Mouse (Mus musculus): Measurements from ENCODE around the gene Slc13a3.

Gene Slc13a3

GRCm38 (mm10) chr2:165415141-165415721 lies 57.8 kb downstream of the Slc13a3 start:
- no peak for DNase-seq (ENCODE audit: low read depth in 1 of 2, low spot score in 2 of 2)

- DNase-seq (ENCODE audit: low read depth in 1 of 2, low spot score in 2 of 2): no peak
These were observed 58.7 kb downstream of the Slc13a3 start for GRCm38 (mm10) chr2:165414321-165414720.

- DNase-seq (ENCODE audit: low read depth in 1 of 2, low spot score in 2 of 2): no peak
These were observed 59.1 kb downstream of the Slc13a3 start for GRCm38 (mm10) chr2:165413884-165414283.

GRCm38 (mm10) chr2:165407700-165408301 lies 65.2 kb downstream of the Slc13a3 start:
- peak; percentile 47 to 73 for DNase-seq (ENCODE audit: low read depth in 1 of 2, low spot score in 2 of 2)

- DNase-seq (ENCODE audit: low read depth in 1 of 2, low spot score in 2 of 2): peak; percentile 25 to 29
These were observed 67.7 kb downstream of the Slc13a3 start for GRCm38 (mm10) chr2:165405351-165405750.

GRCm38 (mm10) chr2:165404951-165405350 lies 68.1 kb downstream of the Slc13a3 start:
- peak; percentile 29 to 33 for DNase-seq (ENCODE audit: low read depth in 1 of 2, low spot score in 2 of 2)

- no peak for DNase-seq (ENCODE audit: low read depth in 1 of 2, low spot score in 2 of 2)
These were observed 74.8 kb downstream of the Slc13a3 start for GRCm38 (mm10) chr2:165398164-165398785.

- no peak for DNase-seq (ENCODE audit: low read depth in 1 of 2, low spot score in 2 of 2)
These were observed 75.4 kb downstream of the Slc13a3 start for GRCm38 (mm10) chr2:165397502-165398163.

GRCm38 (mm10) chr2:165396831-165397501 lies 76.1 kb downstream of the Slc13a3 start:
- DNase-seq (ENCODE audit: low read depth in 1 of 2, low spot score in 2 of 2): no peak

- no peak for DNase-seq (ENCODE audit: low read depth in 1 of 2, low spot score in 2 of 2)
These were observed 80.9 kb downstream of the Slc13a3 start for GRCm38 (mm10) chr2:165392156-165392555.

- no peak for DNase-seq (ENCODE audit: low read depth in 1 of 2, low spot score in 2 of 2)
These were observed 81.5 kb downstream of the Slc13a3 start for GRCm38 (mm10) chr2:165391561-165391960.

GRCm38 (mm10) chr2:165389299-165389952 lies 83.6 kb downstream of the Slc13a3 start:
- no peak for DNase-seq (ENCODE audit: low read depth in 1 of 2, low spot score in 2 of 2)

- no peak for DNase-seq (ENCODE audit: low read depth in 1 of 2, low spot score in 2 of 2)
These were observed 85.1 kb downstream of the Slc13a3 start, which contains the start of gene Zfp334 for GRCm38 (mm10) chr2:165387844-165388495. Gene Zfp334, minus strand, starts transcription at chr2:165388259.

- DNase-seq (ENCODE audit: low read depth in 1 of 2, low spot score in 2 of 2): no peak
These were observed 85.7 kb downstream of the Slc13a3 start for GRCm38 (mm10) chr2:165387370-165387769.

GRCm38 (mm10) chr2:165380050-165380449 lies 93.0 kb downstream of the Slc13a3 start:
- no peak for DNase-seq (ENCODE audit: low read depth in 1 of 2, low spot score in 2 of 2)

GRCm38 (mm10) chr2:165376001-165376400 lies 97.0 kb downstream of the Slc13a3 start:
- no peak for DNase-seq (ENCODE audit: low read depth in 1 of 2, low spot score in 2 of 2)

GRCm38 (mm10) chr2:165375478-165375877 lies 97.6 kb downstream of the Slc13a3 start:
- no peak for DNase-seq (ENCODE audit: low read depth in 1 of 2, low spot score in 2 of 2)

- no peak for DNase-seq (ENCODE audit: low read depth in 1 of 2, low spot score in 2 of 2)
These were observed 102.0 kb downstream of the Slc13a3 start for GRCm38 (mm10) chr2:165371066-165371465.

GRCm38 (mm10) chr2:165370348-165370747 lies 102.7 kb downstream of the Slc13a3 start:
- no peak for DNase-seq (ENCODE audit: low read depth in 1 of 2, low spot score in 2 of 2)

- no peak for DNase-seq (ENCODE audit: low read depth in 1 of 2, low spot score in 2 of 2)
These were observed 104.5 kb downstream of the Slc13a3 start, which contains the start of gene Zfp663 for GRCm38 (mm10) chr2:165368496-165368895. Gene Zfp663, minus strand, starts transcription at chr2:165368729.
